Mouse (Mus musculus): Measurements from ENCODE around the gene Klhl25.
"Not testable (repeated sequence)": the region's sequence is repeated elsewhere in the genome, so short reads cannot be mapped to it uniquely, and the experiment has no call there.

Klhl25 gene

DNA sequence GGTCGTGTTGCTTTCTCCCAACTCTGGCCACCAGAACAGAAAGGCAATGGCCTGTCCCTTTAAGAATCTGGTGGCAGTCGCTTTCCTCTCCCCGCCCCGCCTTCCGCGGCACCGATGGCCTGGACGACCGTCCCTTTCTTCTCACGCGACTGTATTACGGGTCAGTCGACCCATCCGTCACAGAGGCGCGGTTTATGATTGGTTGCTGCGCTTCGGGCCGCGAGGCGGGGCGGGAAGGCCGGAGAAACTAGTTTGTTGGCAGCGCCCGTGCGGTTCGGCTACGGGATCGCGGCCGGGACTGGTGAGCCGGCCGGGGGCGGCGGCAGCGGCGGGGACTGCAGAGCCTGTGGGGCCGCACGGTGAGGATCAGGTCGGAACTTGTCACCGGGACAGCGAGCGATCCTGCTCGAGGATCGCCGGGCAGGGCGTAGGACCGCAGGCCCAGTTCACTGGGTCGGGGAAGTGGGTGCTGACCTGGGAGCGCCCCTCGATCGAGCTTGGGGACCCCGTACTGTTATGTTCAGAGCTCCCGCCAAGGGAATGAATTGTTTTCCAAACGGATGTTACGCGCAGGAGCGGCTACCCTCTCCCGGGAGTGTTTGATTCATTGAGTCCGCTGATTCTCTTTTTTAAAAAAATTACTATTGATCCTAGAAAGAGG is at the start of gene Klhl25:
Gene Klhl25, plus strand, starts transcription at position 196 of the 661 bp plus-strand sequence.
- in situ Hi-C loops (cut with MboI; ENCODE audit: low sequenced_read_pairs) = no loop called here

GRCm38 (mm10) chr7:75800530-75800929 is 47.6 kb upstream of the Klhl25 start:
- in situ Hi-C loops (cut with MboI; ENCODE audit: low sequenced_read_pairs) = no loop called here

- in situ Hi-C loops (cut with MboI; ENCODE audit: low sequenced_read_pairs) = no loop called here
Observed at GRCm38 (mm10) chr7:75801022-75801421, 47.1 kb upstream of the Klhl25 start.

GRCm38 (mm10) chr7:75801621-75802358 is 46.3 kb upstream of the Klhl25 start:
- in situ Hi-C loops (cut with MboI; ENCODE audit: low sequenced_read_pairs) = no loop called here

DNA sequence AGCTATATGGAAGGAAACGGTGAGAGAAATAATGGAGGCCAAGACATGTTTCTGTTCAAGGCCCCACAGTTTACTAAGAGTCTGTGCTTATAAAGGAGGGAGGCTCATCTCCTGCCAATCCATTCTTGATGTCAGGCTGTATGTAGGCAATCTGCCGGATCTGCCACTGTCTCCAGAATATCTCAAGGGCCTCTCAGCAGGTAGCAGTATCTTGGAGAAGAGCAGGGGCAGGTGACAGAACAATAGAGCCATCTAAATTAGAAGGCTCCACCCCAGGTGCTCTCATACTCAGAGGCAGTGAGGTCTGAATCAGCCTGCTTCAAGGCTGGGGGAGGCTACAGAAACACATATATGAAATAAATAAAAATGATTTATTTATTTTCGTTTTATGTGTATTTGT is 45.2 kb upstream of the Klhl25 start:
- in situ Hi-C loops (cut with MboI; ENCODE audit: low sequenced_read_pairs) = no loop called here

GRCm38 (mm10) chr7:75806161-75806560 is 41.9 kb upstream of the Klhl25 start:
- in situ Hi-C loops (cut with MboI; ENCODE audit: low sequenced_read_pairs) = no loop called here

DNA sequence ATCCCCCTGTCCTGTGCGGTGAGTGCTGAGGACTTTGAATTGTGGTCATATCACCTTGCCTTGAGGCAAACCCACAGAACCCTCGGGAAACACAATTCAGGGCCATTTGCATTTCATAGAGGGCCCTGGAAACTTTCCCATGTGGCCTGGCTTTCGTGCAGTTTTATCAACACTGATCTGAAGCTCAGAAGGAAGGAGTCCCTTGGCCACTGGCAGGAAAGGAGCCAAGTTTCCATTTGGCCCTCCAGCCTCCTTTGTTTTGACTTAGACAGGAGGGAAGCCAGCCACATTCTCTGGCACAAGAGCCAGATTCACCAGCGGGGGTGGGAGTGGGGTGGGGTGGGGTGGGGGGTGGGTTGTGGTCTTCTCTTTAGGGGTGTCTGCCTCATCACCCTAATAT is 41.4 kb upstream of the Klhl25 start:
- in situ Hi-C loops (cut with MboI; ENCODE audit: low sequenced_read_pairs) = no loop called here

DNA sequence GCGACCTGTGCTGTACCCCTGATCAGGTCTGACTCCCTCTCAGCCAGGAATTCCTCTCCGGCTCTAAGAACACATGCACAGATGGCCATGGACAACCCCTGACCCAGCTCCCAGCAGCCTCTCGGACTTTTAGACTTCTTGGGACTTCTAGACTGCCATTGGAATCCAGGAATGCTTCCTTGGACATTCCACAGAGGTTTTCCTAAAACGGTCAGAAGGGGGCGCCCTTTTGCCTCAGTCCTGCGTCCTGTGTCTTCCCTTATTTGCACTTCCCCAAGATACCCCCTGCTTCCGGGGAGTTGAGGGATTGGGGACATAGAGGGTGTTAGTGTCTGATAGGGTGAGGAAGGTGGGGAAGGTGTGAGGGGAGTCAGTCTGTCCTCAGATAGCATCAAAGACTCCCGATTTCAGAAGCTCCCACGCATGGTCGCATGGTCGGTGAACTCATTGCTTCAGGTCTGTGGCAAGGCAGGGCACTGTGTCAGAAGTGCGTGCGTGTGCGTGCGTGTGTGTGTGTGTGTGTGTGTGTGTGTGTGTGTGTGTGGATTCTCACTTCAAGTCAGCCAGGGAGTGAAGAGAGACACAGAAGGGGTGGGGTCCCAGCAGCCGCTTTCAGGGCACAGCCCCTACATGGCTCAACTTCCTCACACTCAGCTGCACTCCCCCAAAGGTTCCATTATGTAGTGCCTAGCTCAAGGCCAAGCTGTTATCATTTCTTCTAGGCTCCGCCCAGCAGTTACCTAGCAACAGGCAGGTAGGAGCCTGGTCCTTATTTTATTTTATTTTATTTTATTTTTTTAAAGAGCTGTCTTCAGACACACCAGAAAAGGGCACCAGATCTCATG is 40.4 kb upstream of the Klhl25 start:
- in situ Hi-C loops (cut with MboI; ENCODE audit: low sequenced_read_pairs) = no loop called here

- in situ Hi-C loops (cut with MboI; ENCODE audit: low sequenced_read_pairs) = loop anchor here (10.0 kb wide), 1 partner anchor 76 kb away; no protein-coding TSS in a partner anchor
Observed at GRCm38 (mm10) chr7:75820687-75821086, 27.4 kb upstream of the Klhl25 start.

DNA sequence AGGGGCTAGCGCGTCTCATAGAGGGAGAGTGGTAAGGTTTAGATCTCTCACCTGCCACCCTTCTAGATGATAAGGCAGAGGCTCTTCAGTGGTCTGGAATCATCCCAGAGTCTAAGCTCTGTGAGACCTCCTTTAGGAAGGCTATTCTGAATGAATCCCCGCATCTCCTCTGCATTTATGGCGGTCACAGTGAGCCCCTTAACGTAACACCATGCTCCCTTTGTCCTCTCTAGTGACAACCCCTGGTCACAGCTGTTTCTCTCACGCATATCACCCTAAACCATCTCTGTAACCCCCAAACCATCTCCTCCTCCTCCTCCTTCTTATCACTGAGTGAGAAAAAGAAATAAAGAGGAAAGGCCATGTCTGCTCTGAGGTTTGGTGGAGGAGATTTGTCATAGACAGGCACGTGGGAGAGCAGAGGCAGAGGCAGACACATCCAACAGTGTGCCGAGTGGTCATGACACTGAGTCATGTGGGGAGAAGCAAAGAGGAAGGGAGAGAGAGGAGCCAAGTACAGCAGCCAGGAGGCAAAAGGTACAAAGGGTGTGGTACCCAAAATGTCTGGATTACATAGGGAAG is 25.9 kb upstream of the Klhl25 start:
- in situ Hi-C loops (cut with MboI; ENCODE audit: low sequenced_read_pairs) = loop anchor here (10.0 kb wide), 1 partner anchor 77 kb away; no protein-coding TSS in a partner anchor

GRCm38 (mm10) chr7:75823071-75823470 is 25.0 kb upstream of the Klhl25 start:
- in situ Hi-C loops (cut with MboI; ENCODE audit: low sequenced_read_pairs) = loop anchor here (10.0 kb wide), 1 partner anchor 78 kb away; no protein-coding TSS in a partner anchor

DNA sequence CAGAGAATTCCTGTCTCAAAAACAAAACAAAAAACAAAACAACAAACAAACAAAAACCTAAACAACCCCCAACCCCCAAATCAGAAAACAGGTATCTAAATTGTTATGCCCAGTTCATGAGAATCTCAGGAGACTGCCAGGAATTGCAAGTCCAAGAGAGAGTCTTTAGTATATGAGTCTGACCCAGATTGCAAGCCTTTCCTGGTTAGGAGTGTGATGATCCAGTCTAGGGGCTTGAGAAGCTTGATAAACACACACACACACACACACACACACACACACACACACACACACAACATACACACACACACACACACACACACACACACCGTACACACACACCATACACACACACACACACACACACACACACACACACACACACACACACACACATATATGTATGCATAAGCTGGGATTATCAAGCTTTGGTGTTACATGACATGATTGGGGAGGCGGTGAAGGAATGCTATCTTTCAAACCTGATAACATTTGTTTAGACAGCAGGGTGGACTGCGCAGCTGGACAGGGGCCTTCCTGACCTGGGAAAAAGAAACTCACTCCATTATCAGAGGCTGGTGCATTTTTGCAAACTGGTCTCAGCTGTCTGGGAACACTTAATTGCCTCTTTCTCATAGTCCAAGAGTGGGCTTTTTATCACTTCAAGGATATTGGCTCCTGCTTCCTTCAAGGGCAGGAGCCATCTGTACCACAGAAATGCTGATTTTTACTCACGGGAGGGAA is 21.6 kb upstream of the Klhl25 start:
- in situ Hi-C loops (cut with MboI; ENCODE audit: low sequenced_read_pairs) = loop anchor here (10.0 kb wide), 1 partner anchor 82 kb away; no protein-coding TSS in a partner anchor

- in situ Hi-C loops (cut with MboI; ENCODE audit: low sequenced_read_pairs) = loop anchor here (10.0 kb wide), 1 partner anchor 83 kb away; no protein-coding TSS in a partner anchor
Observed at GRCm38 (mm10) chr7:75827357-75827756, 20.8 kb upstream of the Klhl25 start.

- in situ Hi-C loops (cut with MboI; ENCODE audit: low sequenced_read_pairs) = loop anchor here (10.0 kb wide), 1 partner anchor 83 kb away; no protein-coding TSS in a partner anchor
Observed at GRCm38 (mm10) chr7:75827850-75828249, 20.3 kb upstream of the Klhl25 start.

DNA sequence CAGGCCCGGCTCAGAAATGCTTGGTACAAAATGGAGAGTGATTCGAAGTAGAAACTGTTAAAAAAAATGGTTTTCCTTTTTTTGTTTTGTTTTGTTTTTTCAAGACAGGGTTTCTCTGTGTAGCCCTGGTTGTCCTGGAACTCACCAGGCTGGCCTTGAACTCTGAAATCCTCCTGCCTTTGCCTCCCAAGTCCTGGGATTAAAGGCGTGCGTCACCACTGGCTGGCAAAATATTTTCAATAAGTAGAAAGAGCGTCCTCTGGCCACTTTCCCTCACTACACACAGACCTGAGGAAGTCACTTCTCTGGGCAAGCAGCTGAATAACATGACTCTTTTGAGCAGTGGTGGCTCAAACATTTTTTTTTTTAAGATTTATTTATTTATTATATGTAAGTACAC is 19.6 kb upstream of the Klhl25 start:
- in situ Hi-C loops (cut with MboI; ENCODE audit: low sequenced_read_pairs) = loop anchor here (10.0 kb wide), 1 partner anchor 84 kb away; no protein-coding TSS in a partner anchor

GRCm38 (mm10) chr7:75830251-75831060 is 17.7 kb upstream of the Klhl25 start:
- in situ Hi-C loops (cut with MboI; ENCODE audit: low sequenced_read_pairs) = no loop called here

DNA sequence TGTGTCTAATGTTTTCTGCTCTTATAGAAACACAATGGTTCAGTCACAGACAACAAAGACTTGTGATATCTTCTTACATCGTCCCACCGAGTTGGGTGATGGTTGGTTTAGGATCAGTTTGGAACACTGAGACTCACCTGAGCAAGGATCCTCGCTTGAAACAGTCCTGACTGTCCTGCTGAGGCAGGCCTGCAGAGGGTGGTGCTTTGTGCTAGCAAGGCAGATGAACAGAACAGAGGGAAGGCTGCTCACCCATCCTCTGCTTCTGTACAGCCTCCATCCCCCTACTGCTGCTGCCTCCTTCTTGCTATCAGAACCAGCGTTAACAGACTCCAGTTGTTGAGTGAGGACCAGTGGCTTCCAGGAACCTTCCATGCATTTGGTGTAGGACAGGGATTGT is 14.2 kb upstream of the Klhl25 start:
- in situ Hi-C loops (cut with MboI; ENCODE audit: low sequenced_read_pairs) = not testable (repeated sequence)

DNA sequence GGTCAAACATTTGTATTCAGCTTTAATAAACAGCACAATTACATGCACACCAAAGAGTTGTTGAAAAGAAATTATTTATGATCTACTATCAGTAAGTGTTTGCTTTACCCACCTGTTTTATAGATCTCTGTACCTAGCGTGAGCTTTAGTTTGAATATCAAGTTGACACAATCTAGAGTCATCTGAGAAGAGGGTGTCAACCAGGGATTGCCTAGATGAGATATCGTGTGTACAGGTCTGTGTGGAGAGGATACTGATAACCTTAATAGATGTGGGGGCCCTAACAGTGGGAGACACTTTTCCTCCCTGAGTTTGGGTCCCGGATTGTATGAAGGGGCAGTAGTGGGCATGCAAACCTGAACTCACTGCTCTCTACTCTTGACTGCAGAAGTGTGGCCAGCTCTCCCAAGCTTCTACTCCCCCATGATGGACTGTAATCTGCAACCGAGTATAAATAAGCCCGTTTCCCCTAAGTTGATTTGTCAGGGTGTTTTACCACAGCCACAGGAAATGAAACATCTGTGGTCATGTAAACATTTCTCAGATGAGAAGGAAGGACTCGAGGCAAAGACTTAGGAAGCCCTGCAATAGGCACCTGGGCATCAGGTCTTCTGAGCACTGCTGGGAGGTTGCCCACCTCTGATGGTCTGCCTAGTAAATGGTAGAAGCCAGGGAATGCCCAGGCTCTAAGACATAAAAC is 13.0 kb upstream of the Klhl25 start:
- in situ Hi-C loops (cut with MboI; ENCODE audit: low sequenced_read_pairs) = not testable (repeated sequence)

DNA sequence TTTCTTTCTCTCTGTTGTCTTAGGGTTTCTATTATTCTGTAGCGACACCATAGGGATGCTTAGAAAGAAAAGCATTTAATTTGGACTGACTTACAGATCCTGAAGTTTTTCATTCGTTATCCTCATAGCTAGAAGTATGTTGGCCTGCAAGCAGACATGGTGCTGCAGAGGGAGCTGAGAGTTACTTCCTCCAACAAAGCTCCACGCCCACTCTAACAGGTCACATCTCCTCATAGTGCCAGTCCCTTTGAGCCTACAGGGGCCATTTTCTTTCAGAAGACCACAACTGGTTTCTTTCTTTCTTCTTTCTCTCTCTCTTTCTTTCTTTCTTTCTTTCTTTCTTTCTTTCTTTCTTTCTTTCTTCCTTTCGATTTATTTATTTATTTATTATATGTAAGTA is 8.0 kb upstream of the Klhl25 start:
- in situ Hi-C loops (cut with MboI; ENCODE audit: low sequenced_read_pairs) = no loop called here

Measured in CH12F3 (cell line).